Comparison of ENCODE assay signal across 23 mouse cellular contexts in genomic region chr3:90459727-90460126, GRCm38 (mm10). TPM values are rescaled to one million over a fixed set of nuclear protein-coding genes. Genes with fewer than 3 reads are reported as not detected.
A peak's percentile ranks its signal among the peaks of the same experiment; 100 is the strongest.
DNase-seq lines count a peak whose midpoint lies in the region; ATAC-seq and TF ChIP-seq lines count a peak whose summit lies in the region.
"Had no signal": no experiment of that assay in that cellular context is flagged by ENCODE, and none has a peak within 500 bp of the region (broad histone marks: within the 10 kb centered on the region; RNA-seq: fewer than 3 reads in every experiment).

No protein-coding gene starts in this region.

- no peak overlapping the region for H3K4me2 ChIP-seq in heart, embryonic 11.5 days
- H3K4me2 ChIP-seq: embryonic facial prominence, embryonic 13.5 days; embryonic facial prominence, embryonic 15.5 days; forebrain, embryonic 12.5 days had no signal

- no peaks in the 10 kb centered on the region for H3K36me3 ChIP-seq in heart, adult 2 months (ENCODE audit: control insufficient read depth, insufficient read depth, low read length)
- no peaks in the 10 kb centered on the region for H3K36me3 ChIP-seq in heart, embryonic 11.5 days (ENCODE audit: control insufficient read depth, insufficient read depth, low read length)
- H3K36me3 ChIP-seq: embryonic facial prominence, embryonic 13.5 days; embryonic facial prominence, embryonic 15.5 days; forebrain, embryonic 10.5 days; forebrain, embryonic 12.5 days had no signal

- peaks cover 3% of the 10 kb centered on the region for H3K4me1 ChIP-seq in heart, adult 2 months (ENCODE audit: control insufficient read depth, insufficient read depth, low read length)
- H3K4me1 ChIP-seq in heart, embryonic 11.5 days (ENCODE audit: control insufficient read depth, insufficient read depth, low read length): peaks cover 8% of the 10 kb centered on the region
- peaks cover 11% of the 10 kb centered on the region for H3K4me1 ChIP-seq in brown adipose tissue, adult 24 weeks (ENCODE audit: control insufficient read depth, insufficient read depth, insufficient read length, low read length)
- no peaks in the 10 kb centered on the region for H3K4me1 ChIP-seq in cerebellum, adult 2 months (ENCODE audit: control insufficient read depth, insufficient read depth, low read length)
- H3K4me1 ChIP-seq: forebrain, embryonic 12.5 days had no signal

- no peak for ATAC-seq in heart, embryonic 11.5 days (replicated peaks; ENCODE audit: insufficient number of reproducible peaks, low FRiP score, low TSS enrichment)
- ATAC-seq: forebrain, embryonic 14.5 days; forebrain, embryonic 16.5 days had no signal

- no peak for TF ChIP-seq CTCF in gastrocnemius, adult 2 months (IDR thresholded peaks at IDR 0.05)
- no peak for TF ChIP-seq CTCF in heart, adult 2 months (IDR thresholded peaks at IDR 0.05)
- TF ChIP-seq CTCF in cerebellum, adult 2 months (IDR thresholded peaks at IDR 0.05; ENCODE audit: borderline replicate concordance, insufficient read depth, low read depth, low read length): no peak

- TF ChIP-seq POLR2A in heart, adult 2 months (IDR thresholded peaks at IDR 0.05; ENCODE audit: insufficient read depth, low read depth, low read length): no peak
- no peak for TF ChIP-seq POLR2A in cerebellum, adult 2 months (IDR thresholded peaks at IDR 0.05; ENCODE audit: borderline replicate concordance, insufficient read depth, low read length)

- peak overlapping the region; percentile 28; the same call in 1 of the 2 replicates for H3K27ac ChIP-seq in gastrocnemius, adult 2 months
- peak overlapping the region; percentile 12 for H3K27ac ChIP-seq in heart, adult 2 months
- no peak overlapping the region for H3K27ac ChIP-seq in heart, embryonic 11.5 days (ENCODE audit: low read depth, low read length)
- peak overlapping the region; percentile 27 for H3K27ac ChIP-seq in brown adipose tissue, adult 24 weeks (replicated peaks; ENCODE audit: low read depth, low read length)
- H3K27ac ChIP-seq in cerebellum, adult 2 months (ENCODE audit: insufficient read depth, low read length): no peak overlapping the region
- H3K27ac ChIP-seq: embryonic facial prominence, embryonic 13.5 days; embryonic facial prominence, embryonic 15.5 days; forebrain, embryonic 10.5 days; forebrain, embryonic 12.5 days had no signal

- H3K4me3 ChIP-seq in gastrocnemius, adult 2 months: no peak overlapping the region
- H3K4me3 ChIP-seq in heart, adult 2 months: no peak overlapping the region
- H3K4me3 ChIP-seq in heart, embryonic 11.5 days (ENCODE audit: low read depth, low read length): no peak overlapping the region
- H3K4me3 ChIP-seq in brown adipose tissue, adult 24 weeks (ENCODE audit: insufficient read depth, low read depth, low read length): no peak overlapping the region
- no peak overlapping the region for H3K4me3 ChIP-seq in cerebellum, adult 2 months (replicated peaks; ENCODE audit: insufficient read depth, low read depth, low read length)
- H3K4me3 ChIP-seq: embryonic facial prominence, embryonic 13.5 days; embryonic facial prominence, embryonic 15.5 days; erythroblast, embryonic 14.5 days; forebrain, embryonic 10.5 days; forebrain, embryonic 12.5 days had no signal

- no peak for TF ChIP-seq EP300 in heart, adult 2 months (IDR thresholded peaks at IDR 0.05; ENCODE audit: insufficient read depth, low read depth, low read length)

- H3K9ac ChIP-seq in heart, adult 2 months (ENCODE audit: low read depth, low read length): no peak overlapping the region
- no peak overlapping the region for H3K9ac ChIP-seq in heart, embryonic 11.5 days (ENCODE audit: low read depth, low read length)
- H3K9ac ChIP-seq: embryonic facial prominence, embryonic 13.5 days; embryonic facial prominence, embryonic 15.5 days; forebrain, embryonic 12.5 days had no signal

- H3K27me3 ChIP-seq in heart, adult 2 months (ENCODE audit: control insufficient read depth, insufficient read depth, low read length): no peaks in the 10 kb centered on the region
- peaks cover 14% of the 10 kb centered on the region for H3K27me3 ChIP-seq in heart, embryonic 11.5 days (ENCODE audit: control insufficient read depth, insufficient read depth, low read length)
- H3K27me3 ChIP-seq in cerebellum, adult 2 months (ENCODE audit: control insufficient read depth, insufficient read depth, low read length): no peaks in the 10 kb centered on the region

- no peaks in the 10 kb centered on the region for H3K79me2 ChIP-seq in heart, adult 2 months (replicated peaks; ENCODE audit: control insufficient read depth, insufficient read depth, low read length)

- no peaks in the 10 kb centered on the region for H3K9me3 ChIP-seq in heart, embryonic 11.5 days (replicated peaks; ENCODE audit: control insufficient read depth, low read length)
- H3K9me3 ChIP-seq: embryonic facial prominence, embryonic 13.5 days; embryonic facial prominence, embryonic 15.5 days; forebrain, embryonic 10.5 days; forebrain, embryonic 12.5 days had no signal

- WGBS in heart, adult 2 months: 76% methylated on average over 9 of the region's 9 CpGs
- WGBS in heart, embryonic 11.5 days (ENCODE audit: insufficient replicate concordance): 70% methylated on average over 9 of the region's 9 CpGs
- 75% methylated on average over 9 of the region's 9 CpGs for WGBS in cerebellum, adult 2 months

- DNase-seq in gastrocnemius, adult 2 months: no peak
- DNase-seq in gastrocnemius, adult 18-20 months (ENCODE audit: low spot score): no peak
- DNase-seq in heart, adult 2 months: no peak
- no peak for DNase-seq in cerebellum, adult 2 months
- DNase-seq: adrenal gland, postnatal 10 days; adrenal gland, postnatal 25 days; cerebellum, adult 11-12 months; cerebellum, adult 8-10 months; cerebellum, adult 9-11 months; cerebellum, postnatal 14 days; cerebellum, postnatal 36 days; embryo, embryonic 11 days had no signal

- intact Hi-C loops in gastrocnemius, adult 2 months (cut with DNase I): no loop called here
- intact Hi-C loops in heart, adult 2 months (cut with DNase I): loop anchor here (10.0 kb wide), 1 partner anchor 165 kb away; the partner anchor contains the start of gene Gatad2b

RNA-seq across cellular contexts. Expression of gene Npr1, which starts 5.9 kb away (rescaled TPM):
- 1 to 10 TPM; 6.5 to 8.3 TPM for total RNA-seq in gastrocnemius, adult 2 months (2021)
- 1 to 10 TPM; 6.0 to 7.1 TPM for total RNA-seq in gastrocnemius, adult 18-20 months (2021)
- 10 to 100 TPM; 16.1 to 16.3 TPM for total RNA-seq in heart, adult 2 months (2021)
- polyA plus RNA-seq in heart, adult 2 months (2012; rRNA removed): 35.0 and 47.5 TPM in 2 replicates
- polyA plus RNA-seq in heart, embryonic 11.5 days (2014; fragmentation: Nextera tagmentation; extraction: Ambion mirVana): 5.3 and 8.1 TPM in 2 replicates
- 18.0 and 27.9 TPM in 2 replicates for polyA plus RNA-seq in brown adipose tissue, adult 24 weeks (2012; ENCODE audit: insufficient read depth, insufficient read length, missing spikeins)
- polyA plus RNA-seq in cerebellum, adult 2 months (2012; rRNA removed): 16.1 TPM in 2 replicates
- total RNA-seq: common myeloid progenitor, adult 5-6 weeks; MEL had no signal

RNA-seq across cellular contexts. Expression of gene Ilf2, which starts 16.2 kb away (rescaled TPM):
- 10 to 100 TPM; 26.1 to 30.7 TPM for total RNA-seq in gastrocnemius, adult 2 months (2021)
- 10 to 100 TPM; 25.2 to 26.7 TPM for total RNA-seq in gastrocnemius, adult 18-20 months (2021)
- 10 to 100 TPM; 30.6 to 32.2 TPM for total RNA-seq in heart, adult 2 months (2021)
- 13.9 and 24.9 TPM in 2 replicates for polyA plus RNA-seq in heart, adult 2 months (2012; rRNA removed)
- polyA plus RNA-seq in heart, embryonic 11.5 days (2014; fragmentation: Nextera tagmentation; extraction: Ambion mirVana): 148 and 151 TPM in 2 replicates
- polyA plus RNA-seq in brown adipose tissue, adult 24 weeks (2012; ENCODE audit: insufficient read depth, insufficient read length, missing spikeins): 30.2 and 30.6 TPM in 2 replicates
- polyA plus RNA-seq in cerebellum, adult 2 months (2012; rRNA removed): 98.7 and 107 TPM in 2 replicates

RNA-seq across cellular contexts. Expression of gene Ints3, which starts 26.3 kb away (rescaled TPM):
- total RNA-seq in gastrocnemius, adult 2 months (2021): 10 to 100 TPM; 14.0 to 17.2 TPM
- total RNA-seq in gastrocnemius, adult 18-20 months (2021): 10 to 100 TPM; 13.6 to 16.1 TPM
- 10 to 100 TPM; 22.9 to 26.3 TPM for total RNA-seq in heart, adult 2 months (2021)
- 15.2 and 21.8 TPM in 2 replicates for polyA plus RNA-seq in heart, adult 2 months (2012; rRNA removed)
- polyA plus RNA-seq in heart, embryonic 11.5 days (2014; fragmentation: Nextera tagmentation; extraction: Ambion mirVana): 25.3 and 26.9 TPM in 2 replicates
- polyA plus RNA-seq in brown adipose tissue, adult 24 weeks (2012; ENCODE audit: insufficient read depth, insufficient read length, missing spikeins): 12.6 and 13.2 TPM in 2 replicates
- polyA plus RNA-seq in cerebellum, adult 2 months (2012; rRNA removed): 48.5 and 51.4 TPM in 2 replicates

RNA-seq across cellular contexts. Expression of gene Snapin, which starts 31.1 kb away (rescaled TPM):
- total RNA-seq in gastrocnemius, adult 2 months (2021): 10 to 100 TPM; 71.8 to 74.4 TPM
- total RNA-seq in gastrocnemius, adult 18-20 months (2021): 10 to 100 TPM; 78.8 to 79.5 TPM
- 10 to 100 TPM; 60.0 to 71.3 TPM for total RNA-seq in heart, adult 2 months (2021)
- polyA plus RNA-seq in heart, adult 2 months (2012; rRNA removed): 50.7 and 89.1 TPM in 2 replicates
- 76.0 TPM in 2 replicates for polyA plus RNA-seq in heart, embryonic 11.5 days (2014; fragmentation: Nextera tagmentation; extraction: Ambion mirVana)
- 55.5 and 71.6 TPM in 2 replicates for polyA plus RNA-seq in brown adipose tissue, adult 24 weeks (2012; ENCODE audit: insufficient read depth, insufficient read length, missing spikeins)
- polyA plus RNA-seq in cerebellum, adult 2 months (2012; rRNA removed): 77.6 and 82.4 TPM in 2 replicates

RNA-seq across cellular contexts. Expression of gene Chtop, which starts 49.6 kb away (rescaled TPM):
- total RNA-seq in gastrocnemius, adult 2 months (2021): 100 to 1,000 TPM; 104 to 111 TPM
- total RNA-seq in gastrocnemius, adult 18-20 months (2021): 100 to 1,000 TPM in 1 of 2 experiments, 10 to 100 TPM in 1; 88.7 to 103 TPM
- total RNA-seq in heart, adult 2 months (2021): 10 to 100 TPM; 90.0 to 93.0 TPM
- 30.4 and 51.4 TPM in 2 replicates for polyA plus RNA-seq in heart, adult 2 months (2012; rRNA removed)
- polyA plus RNA-seq in heart, embryonic 11.5 days (2014; fragmentation: Nextera tagmentation; extraction: Ambion mirVana): 70.3 and 73.9 TPM in 2 replicates
- 39.6 and 51.2 TPM in 2 replicates for polyA plus RNA-seq in brown adipose tissue, adult 24 weeks (2012; ENCODE audit: insufficient read depth, insufficient read length, missing spikeins)
- 148 and 151 TPM in 2 replicates for polyA plus RNA-seq in cerebellum, adult 2 months (2012; rRNA removed)

Comparison
In these comparisons a context has a peak if more than half of its experiments do, and no peak if none do; other contexts are left out.
1. H3K27ac ChIP-seq: peak in gastrocnemius, adult 2 months (single experiment), heart, adult 2 months (single experiment) and brown adipose tissue, adult 24 weeks (single experiment); none in heart, embryonic 11.5 days (single experiment) and cerebellum, adult 2 months (single experiment).